ENCODE assay signal across 8 mouse cellular contexts in genomic region chr2:152828532-152828931, GRCm38 (mm10). TPM values are rescaled to one million over a fixed set of nuclear protein-coding genes. Genes with fewer than 3 reads are reported as not detected.
DNase-seq lines count a peak whose midpoint lies in the region; ATAC-seq lines count a peak whose summit lies in the region.

No protein-coding gene starts in this region.

- 39% methylated on average over 1 of the region's 1 CpGs for WGBS in hindbrain, embryonic 12.5 days
- 36% methylated on average over 1 of the region's 1 CpGs for WGBS in limb, embryonic 15.5 days

- no peaks in the 10 kb centered on the region for H3K27me3 ChIP-seq in hindbrain, embryonic 12.5 days
- no peaks in the 10 kb centered on the region for H3K27me3 ChIP-seq in limb, embryonic 15.5 days

- intact Hi-C loops in heart, postnatal 25 days (cut with DNase I) = no loop called here

- no peaks in the 10 kb centered on the region for H3K36me3 ChIP-seq in hindbrain, embryonic 12.5 days
- peaks cover 4% of the 10 kb centered on the region; the same call in 1 of the 2 replicates for H3K36me3 ChIP-seq in limb, embryonic 15.5 days

- no peak for ATAC-seq in hindbrain, embryonic 12.5 days (ENCODE audit: low FRiP score)
- ATAC-seq in limb, embryonic 15.5 days (ENCODE audit: insufficient number of reproducible peaks, low FRiP score, low TSS enrichment, low read depth) = no peak

- peaks cover 32% of the 10 kb centered on the region for H3K4me1 ChIP-seq in brown adipose tissue, adult 24 weeks (ENCODE audit: control insufficient read depth, insufficient read depth, insufficient read length, low read length)
- peaks cover 54% of the 10 kb centered on the region for H3K4me1 ChIP-seq in hindbrain, embryonic 12.5 days
- peaks cover 50% of the 10 kb centered on the region for H3K4me1 ChIP-seq in limb, embryonic 15.5 days

- H3K27ac ChIP-seq in brown adipose tissue, adult 24 weeks (replicated peaks; ENCODE audit: low read depth, low read length) = peak overlapping the region; percentile 100
- H3K27ac ChIP-seq in hindbrain, embryonic 12.5 days = 0 out of 2 replicates have a peak overlapping the region, but pooled peaks have one; percentile 30
- peak overlapping the region; percentile 55 for H3K27ac ChIP-seq in limb, embryonic 15.5 days

- H3K4me2 ChIP-seq in hindbrain, embryonic 12.5 days (replicated peaks) = peak overlapping the region; percentile 84
- peak overlapping the region; percentile 70 for H3K4me2 ChIP-seq in limb, embryonic 15.5 days

- H3K9ac ChIP-seq in hindbrain, embryonic 12.5 days = peak overlapping the region; percentile 94
- H3K9ac ChIP-seq in limb, embryonic 15.5 days = peak overlapping the region; percentile 21; the same call in 1 of the 2 replicates

- H3K4me3 ChIP-seq in brown adipose tissue, adult 24 weeks (ENCODE audit: insufficient read depth, low read depth, low read length) = peak overlapping the region; percentile 68
- H3K4me3 ChIP-seq in hindbrain, embryonic 12.5 days = peak overlapping the region; percentile 70
- H3K4me3 ChIP-seq in limb, embryonic 15.5 days = peak overlapping the region; percentile 76

- DNase-seq in heart, adult 11 months = peak; percentile 96
- no peak for DNase-seq in heart, postnatal 25 days (ENCODE audit: low spot score)
- DNase-seq in yolk sac, embryonic 10.5 days (ENCODE audit: low spot score) = peak; percentile 43
- no peak for DNase-seq in left cerebral cortex, adult 18-20 months (ENCODE audit: low spot score in 2 of 2)
- no peak for DNase-seq in urinary bladder, postnatal 10 days (ENCODE audit: low spot score)

- no peaks in the 10 kb centered on the region for H3K9me3 ChIP-seq in hindbrain, embryonic 12.5 days (replicated peaks)
- no peaks in the 10 kb centered on the region for H3K9me3 ChIP-seq in limb, embryonic 15.5 days

RNA-seq across cellular contexts. Expression of gene Bcl2l1, which starts 3.0 kb away (rescaled TPM):
- total RNA-seq in heart, postnatal 25 days (2021) = 10 to 100 TPM; 58.6 to 59.0 TPM
- polyA plus RNA-seq in brown adipose tissue, adult 24 weeks (2012; ENCODE audit: insufficient read depth, insufficient read length, missing spikeins) = 22.5 and 23.5 TPM in 2 replicates
- polyA plus RNA-seq in hindbrain, embryonic 12.5 days (2016; fragmentation: Nextera tagmentation; extraction: Ambion mirVana) = 155 and 166 TPM in 2 replicates
- 96.2 and 96.7 TPM in 2 replicates for polyA plus RNA-seq in limb, embryonic 15.5 days (2015; fragmentation: Nextera tagmentation; extraction: Ambion mirVana)
- total RNA-seq in left cerebral cortex, adult 18-20 months (2021) = 100 to 1,000 TPM; 124 to 130 TPM

RNA-seq across cellular contexts. Expression of gene Tpx2, which starts 19.2 kb away (rescaled TPM):
- 1 to 10 TPM; 1.5 to 1.6 TPM for total RNA-seq in heart, postnatal 25 days (2021)
- not detected in 2 replicates for polyA plus RNA-seq in brown adipose tissue, adult 24 weeks (2012; ENCODE audit: insufficient read depth, insufficient read length, missing spikeins)
- 81.5 and 87.9 TPM in 2 replicates for polyA plus RNA-seq in hindbrain, embryonic 12.5 days (2016; fragmentation: Nextera tagmentation; extraction: Ambion mirVana)
- polyA plus RNA-seq in limb, embryonic 15.5 days (2015; fragmentation: Nextera tagmentation; extraction: Ambion mirVana) = 66.2 and 69.1 TPM in 2 replicates
- total RNA-seq in left cerebral cortex, adult 18-20 months (2021) = 1 to 10 TPM; 2.0 to 2.4 TPM

Comparison
In these comparisons a context has a peak if more than half of its experiments do, and no peak if none do; other contexts are left out.
1. DNase-seq: peak in heart, adult 11 months (single experiment) and yolk sac, embryonic 10.5 days (single experiment); none in heart, postnatal 25 days (single experiment), left cerebral cortex, adult 18-20 months (0 of 2) and urinary bladder, postnatal 10 days (single experiment).
2. H3K27ac ChIP-seq: peak in every context shown above with its lines; median percentile 100 in brown adipose tissue, adult 24 weeks; 55 in limb, embryonic 15.5 days; 30 in hindbrain, embryonic 12.5 days.
3. RNA of gene Tpx2, which starts 19.2 kb away (polyA plus RNA-seq): 81.5 to 87.9 TPM in hindbrain, embryonic 12.5 days and 66.2 to 69.1 TPM in limb, embryonic 15.5 days; not detected in brown adipose tissue, adult 24 weeks; every median in the first group is over 10 times any median in the second.
4. Peak in every context shown above with its lines, with median percentiles within 50 percentile points of each other: H3K4me3 ChIP-seq.